Mouse (Mus musculus) B cell, adult (primary cell): ENCODE results near the gene Ppp1r10. TPM values are rescaled to one million over a fixed set of nuclear protein-coding genes. Genes with fewer than 3 reads are reported as not detected.

ENCODE experiments used
- total RNA-seq: library from RNA; stranded (reverse); gene quantifications from 4 replicates; pipeline ENCODE4 v1.2.4, GENCODE M21; 2023; ENCODE audit not compliant: inconsistent age

Gene Ppp1r10
- total RNA-seq = 159 to 172 TPM (median 168 TPM) in 4 replicates

DNA sequence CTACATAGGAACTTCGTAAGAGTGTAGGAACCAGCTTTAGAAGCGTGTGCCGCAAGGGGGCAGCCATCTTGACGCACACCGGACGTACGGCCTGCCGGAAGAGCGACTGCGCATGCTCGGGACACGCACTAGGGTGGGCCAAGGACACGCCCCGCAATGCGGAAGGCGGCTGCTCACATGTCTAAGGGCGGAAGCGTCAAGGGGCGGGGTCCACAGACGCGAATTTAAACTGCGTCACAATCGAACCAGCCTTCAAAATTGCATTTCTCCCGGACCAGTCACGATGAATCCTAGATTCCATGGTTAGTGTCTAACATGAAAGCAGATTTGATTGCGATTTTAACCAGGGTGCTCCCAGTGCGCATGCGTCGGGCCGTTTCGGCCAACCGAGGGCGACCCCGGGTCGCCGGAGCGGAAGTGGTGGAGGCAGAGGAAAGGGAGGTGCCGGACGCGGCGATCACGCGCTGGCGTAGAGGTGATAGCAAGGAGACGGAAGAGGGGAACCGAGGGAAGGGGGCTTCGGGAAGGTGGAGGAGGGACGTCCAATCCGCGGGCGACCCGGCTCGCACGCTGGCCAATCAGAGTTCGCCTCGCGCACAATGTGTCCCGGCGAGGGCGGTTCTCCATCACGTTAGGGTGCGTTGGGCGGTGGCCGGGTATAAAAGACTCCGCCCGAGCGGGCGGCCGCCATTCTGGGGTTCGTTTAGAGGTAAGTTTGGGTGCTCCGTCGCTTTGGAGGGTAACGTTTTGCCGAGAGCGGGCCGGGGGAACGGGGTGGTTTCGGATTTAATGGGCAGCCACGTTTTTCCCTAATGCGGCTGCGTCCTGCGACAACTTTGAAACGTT, at the start of gene Ppp1r10, which contains the start of gene Mrps18b:
Gene Ppp1r10, plus strand, starts transcription at position 138 of the 846 bp plus-strand sequence.
Gene Mrps18b, minus strand, starts transcription at position 93 of the 846 bp plus-strand sequence.

DNA sequence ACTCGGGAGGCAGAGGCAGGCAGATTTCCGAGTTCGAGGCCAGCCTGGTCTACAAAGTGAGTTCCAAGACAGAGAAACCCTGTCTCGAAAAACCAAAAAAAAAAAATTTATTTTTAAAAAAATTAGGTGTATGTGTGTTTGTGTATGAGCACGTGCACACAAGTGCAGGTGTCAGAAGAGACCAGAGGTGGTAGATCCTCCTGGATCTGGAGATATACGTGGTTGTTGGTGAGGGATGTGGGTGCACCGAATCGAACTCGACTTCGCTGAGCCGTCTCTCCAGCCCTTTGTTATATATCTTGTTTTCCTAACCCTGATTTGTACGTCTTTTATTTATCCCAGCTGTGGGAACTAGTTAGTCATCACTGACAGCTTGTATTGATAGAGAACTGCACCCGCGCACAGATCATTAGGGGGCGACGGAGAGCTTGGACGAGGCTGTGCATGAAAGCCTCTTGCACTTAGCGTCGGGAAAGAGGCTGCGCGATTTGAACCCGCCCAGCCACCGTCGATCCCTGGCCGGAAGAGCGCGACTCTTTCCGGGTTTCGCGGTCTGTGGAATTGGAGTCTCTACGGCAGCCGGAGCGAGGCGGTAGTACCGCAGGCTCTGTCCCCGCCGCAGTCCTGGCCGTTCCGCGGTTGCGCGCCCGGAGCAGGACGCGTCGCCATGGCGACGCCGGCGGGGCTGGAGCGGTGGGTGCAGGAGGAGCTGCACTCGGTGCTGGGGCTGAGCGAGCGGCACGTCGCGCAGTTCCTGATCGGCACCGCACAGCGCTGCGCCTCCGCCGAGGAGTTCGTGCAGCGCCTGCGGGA, 36.8 kb upstream of the Ppp1r10 start, which contains the start of gene Dhx16:
Gene Dhx16, plus strand, starts transcription at position 575 of the 813 bp plus-strand sequence.

DNA sequence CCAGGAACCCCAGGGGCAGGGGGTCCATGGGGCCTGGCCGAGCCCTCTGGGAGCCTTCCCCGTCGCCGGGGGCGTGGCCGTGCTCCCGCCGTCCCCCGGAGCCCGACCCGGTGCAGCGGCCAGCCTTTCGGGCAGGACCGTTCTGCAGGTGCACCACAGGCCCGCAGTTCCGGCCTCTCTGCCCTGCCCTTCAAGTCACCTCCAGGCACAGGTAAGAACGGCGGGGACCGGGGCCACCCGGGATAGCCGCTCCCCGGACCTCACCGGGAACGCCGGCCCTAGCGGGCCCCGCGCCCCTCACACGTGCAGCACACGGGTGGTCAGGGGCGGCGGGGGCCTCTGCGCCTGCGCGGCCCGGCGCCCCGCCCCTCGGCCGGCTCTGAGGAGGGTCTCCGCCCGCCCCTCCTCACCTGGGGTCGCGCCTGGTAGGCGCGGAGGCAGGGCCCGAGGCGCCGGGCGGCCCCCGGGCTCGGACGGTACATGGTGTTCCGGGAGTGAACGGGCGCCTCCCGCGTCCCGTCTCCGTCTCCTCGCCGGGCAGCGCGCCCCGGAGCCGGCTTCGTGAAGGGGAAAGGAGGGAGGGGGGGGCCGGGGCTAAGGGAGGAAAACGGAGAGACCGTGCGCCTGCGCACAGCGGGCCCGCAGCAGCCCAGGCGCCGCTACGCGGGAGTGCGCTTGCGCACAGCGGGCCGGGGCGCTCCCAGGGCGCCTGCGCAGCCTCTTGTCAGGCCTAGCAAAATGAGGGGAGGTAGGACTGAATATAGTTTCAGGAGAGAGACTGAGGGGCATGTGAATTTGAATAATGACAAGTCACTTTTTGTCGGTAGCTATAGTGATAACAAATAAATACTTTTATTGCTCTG, 19.2 kb upstream of the Ppp1r10 start, which contains the start of gene 2310061I04Rik:
Gene 2310061I04Rik, minus strand, starts transcription at position 651 of the 863 bp plus-strand sequence.

DNA sequence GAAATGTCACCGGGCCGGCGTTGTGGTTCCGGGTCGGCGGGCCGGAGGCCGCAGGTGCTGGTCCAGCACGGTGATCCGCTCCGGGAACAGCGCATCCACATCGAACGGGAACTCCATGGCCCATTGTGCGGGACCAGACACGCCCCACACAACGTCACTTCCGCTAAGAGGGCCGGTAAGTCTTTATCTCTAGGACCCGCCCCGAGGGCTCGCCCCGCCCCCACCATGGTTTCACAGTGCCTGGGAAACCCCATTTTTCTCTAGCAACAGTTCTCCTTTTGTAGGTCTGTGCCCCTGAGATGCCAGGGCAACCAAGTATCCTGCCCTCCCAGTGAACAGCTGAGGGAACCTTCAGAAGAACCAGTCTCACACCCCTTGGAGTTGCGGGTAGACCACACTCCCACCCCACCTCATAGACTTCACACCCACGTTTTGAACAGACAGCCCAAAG, 6.3 kb upstream of the Ppp1r10 start, which contains the start of gene Atat1:
Gene Atat1, minus strand, starts transcription at position 157 of the 451 bp plus-strand sequence.

DNA sequence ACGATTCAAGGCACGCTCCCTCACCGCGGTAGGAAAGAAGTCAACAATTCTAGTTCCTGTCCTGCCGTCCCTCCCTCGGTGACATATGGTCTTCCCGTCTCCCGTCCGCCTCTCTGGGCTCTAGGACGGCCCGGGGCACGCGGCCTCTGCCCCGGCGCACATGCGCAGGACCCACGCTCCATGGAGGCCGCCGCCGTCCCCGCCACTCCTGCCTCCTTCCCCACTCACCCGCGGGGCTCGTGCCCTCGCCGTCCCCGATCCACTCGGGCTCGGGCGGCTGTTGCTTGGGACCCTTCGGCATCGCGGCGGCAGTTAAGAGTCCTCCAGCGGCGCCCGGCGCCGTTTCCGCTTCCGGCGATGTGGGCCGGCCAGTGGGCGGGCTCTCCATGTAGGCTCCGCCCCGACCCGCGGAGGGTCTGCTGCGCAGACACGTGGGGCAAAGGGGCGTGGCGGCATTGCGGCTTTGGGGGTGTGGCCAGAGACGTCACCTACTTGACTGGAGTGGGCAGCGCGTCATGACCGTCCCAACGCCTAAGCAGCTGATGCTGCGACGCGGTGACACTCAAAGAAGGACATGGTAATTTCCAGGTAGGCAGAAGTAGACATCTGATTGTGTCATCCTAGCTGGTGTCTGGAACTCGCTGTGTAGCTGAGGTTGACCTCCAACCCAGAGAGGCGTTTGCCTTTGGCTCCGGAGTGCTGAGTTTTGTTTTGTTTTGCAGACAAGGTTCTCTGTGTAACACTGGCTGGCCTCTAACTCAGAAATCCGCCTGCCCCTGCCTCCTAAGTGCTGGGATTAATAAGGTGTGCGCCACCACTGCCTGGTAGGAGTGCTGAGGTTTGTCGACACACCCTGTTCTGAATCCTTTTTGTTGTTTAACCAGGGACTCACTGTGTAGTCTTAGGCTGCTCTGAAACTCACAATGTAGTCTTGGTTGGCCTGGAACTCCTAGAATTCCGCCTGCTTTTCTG, 53.5 kb downstream of the Ppp1r10 start, which contains the start of gene Abcf1:
Gene Abcf1, minus strand, starts transcription at position 344 of the 972 bp plus-strand sequence.

DNA sequence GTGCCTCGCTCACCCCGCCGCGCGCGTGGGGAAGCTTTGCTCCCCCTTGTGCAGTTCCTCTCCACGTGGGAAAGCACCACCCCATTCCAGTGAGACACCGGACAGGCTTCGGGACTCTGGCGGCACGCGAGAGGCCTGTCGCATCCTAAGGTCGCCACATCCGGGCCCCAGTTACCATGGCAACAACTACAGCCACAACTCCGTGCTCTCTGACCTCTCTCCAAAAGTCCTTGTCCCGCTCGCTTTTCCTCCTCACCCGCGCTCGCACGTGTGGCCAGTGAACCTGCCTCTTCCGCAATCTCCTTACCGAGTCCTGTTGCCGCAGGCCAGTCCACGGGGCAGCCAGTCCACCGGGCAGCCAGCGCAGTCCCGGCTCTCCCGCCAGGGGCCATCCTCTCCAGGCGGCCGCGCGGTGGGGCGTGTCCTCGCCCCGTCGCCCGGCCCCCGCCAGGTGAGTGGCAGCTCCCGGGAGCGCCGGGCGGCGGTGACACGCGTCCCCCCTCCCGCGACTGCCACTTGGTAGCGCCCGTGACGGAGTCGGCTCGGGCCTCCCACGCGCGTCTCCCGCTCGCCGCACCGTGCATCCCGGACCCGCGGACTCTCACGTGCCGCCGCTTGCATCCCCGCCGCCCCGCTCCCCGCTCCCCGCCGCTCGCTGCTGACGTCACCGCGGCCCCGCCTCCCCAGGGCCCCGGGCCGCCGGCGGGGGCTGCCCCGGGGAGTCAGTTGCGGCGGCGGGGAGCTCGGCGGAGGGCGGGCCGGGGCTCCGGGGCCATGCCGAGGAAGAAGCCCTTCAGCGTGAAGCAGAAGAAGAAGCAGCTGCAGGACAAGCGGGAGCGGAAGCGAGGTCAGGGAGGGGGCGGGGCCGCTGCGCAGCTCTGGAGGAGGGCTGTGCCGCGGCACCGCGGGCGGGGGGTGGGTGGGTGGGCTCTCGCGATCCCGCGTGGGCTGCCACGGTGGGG, 63.4 kb downstream of the Ppp1r10 start, which contains the start of the genes Gnl1 and Prr3:
Gene Gnl1, plus strand, starts transcription at position 451 of the 962 bp plus-strand sequence.
Gene Prr3, minus strand, starts transcription at position 836 of the 962 bp plus-strand sequence.

Other genes starting within 250 kb of the Ppp1r10 start
- gene Vars2, start 248.8 kb upstream of the Ppp1r10 start, total RNA-seq = 43.2 to 67.6 TPM (median 49.8 TPM) in 4 replicates
- gene Gtf2h4, start 242.7 kb upstream of the Ppp1r10 start, total RNA-seq = 17.9 to 21.2 TPM (median 19.8 TPM) in 4 replicates
- gene Ddr1, start 211.8 kb upstream of the Ppp1r10 start, total RNA-seq = not detected in 4 replicates
- gene Ier3, start 94.8 kb upstream of the Ppp1r10 start, total RNA-seq = 0.63 to 0.99 TPM (median 0.78 TPM) in 3 of 4 replicates, not detected in the other
- gene Flot1, start 93.2 kb upstream of the Ppp1r10 start, total RNA-seq = 16.0 to 20.9 TPM (median 18.6 TPM) in 4 replicates
- 262 to 275 TPM (median 274 TPM) in 4 replicates for gene Tubb5, start 78.1 kb upstream of the Ppp1r10 start, total RNA-seq
- 71.4 to 86.6 TPM (median 79.7 TPM) in 4 replicates for gene Mdc1, start 74.9 kb upstream of the Ppp1r10 start, total RNA-seq
- gene Nrm, start 55.1 kb upstream of the Ppp1r10 start, total RNA-seq = 80.2 to 95.7 TPM (median 86.5 TPM) in 4 replicates
- gene Ppp1r18, start 50.8 kb upstream of the Ppp1r10 start, total RNA-seq = 209 to 233 TPM (median 217 TPM) in 4 replicates
- 103 to 128 TPM (median 115 TPM) in 4 replicates for gene Dhx16, start 36.6 kb upstream of the Ppp1r10 start, total RNA-seq
- gene 2310061I04Rik, start 19.0 kb upstream of the Ppp1r10 start, total RNA-seq = 16.2 to 22.4 TPM (median 19.8 TPM) in 4 replicates
- 14.7 to 21.4 TPM (median 18.2 TPM) in 4 replicates for gene Atat1, start 6.4 kb upstream of the Ppp1r10 start, total RNA-seq
- gene Mrps18b, start within 50 bp of the Ppp1r10 start, total RNA-seq = 69.7 to 78.6 TPM (median 73.2 TPM) in 4 replicates
- 114 to 128 TPM (median 125 TPM) in 4 replicates for gene Abcf1, start 53.3 kb downstream of the Ppp1r10 start, total RNA-seq
- gene Gnl1, start 63.4 kb downstream of the Ppp1r10 start, total RNA-seq = 72.2 to 88.6 TPM (median 80.9 TPM) in 4 replicates
- gene Prr3, start 63.8 kb downstream of the Ppp1r10 start, total RNA-seq = 83.4 to 98.8 TPM (median 91.2 TPM) in 4 replicates
- gene H2-T24, start 104.1 kb downstream of the Ppp1r10 start, total RNA-seq = 41.2 to 56.0 TPM (median 48.9 TPM) in 4 replicates
- 313 to 352 TPM (median 345 TPM) in 4 replicates for gene H2-T23, start 116.4 kb downstream of the Ppp1r10 start, total RNA-seq
- 87.9 to 100 TPM (median 90.8 TPM) in 4 replicates for gene H2-T22, start 126.3 kb downstream of the Ppp1r10 start, total RNA-seq
- gene Gm6034, start 126.5 kb downstream of the Ppp1r10 start, total RNA-seq = 0.35 to 1.7 TPM (median 0.96 TPM) in 3 of 4 replicates, not detected in the other
- 58.1 to 68.2 TPM (median 65.7 TPM) in 4 replicates for gene Gm11127, start 141.9 kb downstream of the Ppp1r10 start, total RNA-seq
- gene Gm19684, start 205.2 kb downstream of the Ppp1r10 start, total RNA-seq = 0.70 to 2.7 TPM (median 2.0 TPM) in 4 replicates
- 15.0 to 19.5 TPM (median 18.6 TPM) in 4 replicates for gene Gm7030, start 213.0 kb downstream of the Ppp1r10 start, total RNA-seq